Mouse (Mus musculus) heart, adult 9 months (tissue): ENCODE data around the gene Kdm5a.
A peak's percentile ranks its signal among the peaks of the same experiment; 100 is the strongest.

Source experiments
- DNase-seq, 2 experiments: peaks; one replicate each; pipeline ENCODE4 v3.0.0; 2022; ENCODE audit warnings: low spot score in 2 of 2

Kdm5a gene

GRCm38 (mm10) chr6:120442171-120442749, 78.3 kb downstream of the Kdm5a start:
- DNase-seq: no peak

GRCm38 (mm10) chr6:120443363-120444355, 79.7 kb downstream of the Kdm5a start:
- DNase-seq: no peak

- DNase-seq: no peak
These were observed 86.3 kb downstream of the Kdm5a start for GRCm38 (mm10) chr6:120450208-120450607.

- no peak for DNase-seq
These were observed 88.6 kb downstream of the Kdm5a start for GRCm38 (mm10) chr6:120452384-120453102.

- no peak for DNase-seq
These were observed 89.2 kb downstream of the Kdm5a start for GRCm38 (mm10) chr6:120453103-120453445.

GRCm38 (mm10) chr6:120453556-120453955, 89.6 kb downstream of the Kdm5a start:
- DNase-seq: no peak

- DNase-seq: no peak
These were observed 90.7 kb downstream of the Kdm5a start for GRCm38 (mm10) chr6:120454627-120455077.

- no peak for DNase-seq
These were observed 93.2 kb downstream of the Kdm5a start for GRCm38 (mm10) chr6:120457074-120457473.

GRCm38 (mm10) chr6:120457751-120458150, 93.8 kb downstream of the Kdm5a start:
- DNase-seq: no peak

GRCm38 (mm10) chr6:120461217-120461616, 97.3 kb downstream of the Kdm5a start:
- no peak for DNase-seq

- DNase-seq: no peak
These were observed 98.3 kb downstream of the Kdm5a start for GRCm38 (mm10) chr6:120462251-120462650.

GRCm38 (mm10) chr6:120463086-120463871, 99.4 kb downstream of the Kdm5a start, which contains the start of gene Il17ra:
Gene Il17ra, plus strand, starts transcription at chr6:120463247.
- peak; percentile 69 to 70 for DNase-seq

GRCm38 (mm10) chr6:120463884-120464283, 100.0 kb downstream of the Kdm5a start:
- DNase-seq: no peak

- no peak for DNase-seq
These were observed 100.5 kb downstream of the Kdm5a start for GRCm38 (mm10) chr6:120464406-120464939.

GRCm38 (mm10) chr6:120465393-120465792, 101.5 kb downstream of the Kdm5a start:
- DNase-seq: no peak

- no peak for DNase-seq
These were observed 102.8 kb downstream of the Kdm5a start for GRCm38 (mm10) chr6:120466609-120467329.

- no peak for DNase-seq
These were observed 104.3 kb downstream of the Kdm5a start for GRCm38 (mm10) chr6:120468259-120468658.

- DNase-seq: no peak
These were observed 105.3 kb downstream of the Kdm5a start for GRCm38 (mm10) chr6:120469268-120469667.

GRCm38 (mm10) chr6:120469770-120470169, 105.8 kb downstream of the Kdm5a start:
- DNase-seq: no peak

- no peak for DNase-seq
These were observed 106.7 kb downstream of the Kdm5a start for GRCm38 (mm10) chr6:120470666-120471065.
